Mouse (Mus musculus): ENCODE measurements around the gene Olfr33. TPM values are rescaled to one million over a fixed set of nuclear protein-coding genes. Genes with fewer than 3 reads are reported as not detected.

Olfr33 gene
- not detected for polyA plus RNA-seq (2015; fragmentation: Illumina TruSeq; extraction: RNeasy Lipid Tissue Mini Kit (QIAGEN cat#74804); ENCODE audit: insufficient read depth, low replicate concordance)

GRCm38 (mm10) chr7:102718970-102719369, at the start of gene Olfr33:
Gene Olfr33 (minus strand): TSS chr7:102719070.

DNA sequence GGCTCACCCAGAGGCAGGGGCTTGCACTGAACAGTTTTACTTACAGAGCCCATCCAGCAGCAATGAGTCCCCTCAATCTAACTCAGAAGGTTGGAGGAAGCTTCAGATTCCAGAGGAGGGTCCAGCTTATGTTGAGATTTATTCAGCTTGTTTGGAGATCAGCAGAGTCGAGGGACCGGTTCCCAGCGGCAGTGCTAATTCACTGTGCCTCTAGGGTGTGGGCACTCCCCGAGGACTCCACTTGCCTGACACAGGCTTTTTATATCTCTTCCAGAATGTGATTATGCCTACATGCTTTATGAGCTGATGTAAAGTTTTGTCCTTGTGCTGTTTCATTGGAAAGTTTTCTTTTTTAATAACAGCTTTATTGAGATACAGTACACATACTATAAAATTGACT, 40.4 kb upstream of the Olfr33 start, which contains the start of the genes Olfr560 and Olfr78:
Olfr560 (minus strand) TSS at position 101 of the 400 bp plus-strand sequence.
Olfr78 (minus strand) TSS at position 206 of the 400 bp plus-strand sequence.

GRCm38 (mm10) chr7:102727391-102727790, 8.5 kb upstream of the Olfr33 start, which contains the start of gene Olfr559:
Gene Olfr559 (minus strand): TSS chr7:102727491.

DNA sequence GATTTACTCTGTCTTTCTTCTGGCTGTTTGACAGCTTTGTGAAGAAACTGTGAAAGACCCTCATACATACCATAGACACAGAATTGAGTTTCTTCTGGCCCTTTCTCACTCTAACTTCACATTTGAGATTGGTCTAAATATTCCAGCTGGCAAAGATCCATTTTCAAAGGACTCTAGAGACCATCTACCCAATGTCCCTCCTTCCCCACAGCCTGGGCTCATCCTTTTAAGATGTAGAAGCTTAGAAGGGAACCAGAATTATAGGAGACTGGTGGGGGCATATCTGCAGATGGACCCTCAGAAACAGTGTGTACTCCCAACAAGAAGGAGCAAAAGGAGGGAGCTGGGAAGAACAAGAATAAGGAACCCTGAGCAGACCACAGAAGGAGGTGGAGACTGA, 17.0 kb downstream of the Olfr33 start, which contains the start of gene Olfr558:
Olfr558 (plus strand) TSS at position 301 of the 400 bp plus-strand sequence.

GRCm38 (mm10) chr7:102695358-102696125, 23.3 kb downstream of the Olfr33 start, which contains the start of gene Olfr557:
Gene Olfr557 (plus strand): TSS chr7:102695910.

GRCm38 (mm10) chr7:102686944-102687501, 31.8 kb downstream of the Olfr33 start, which contains the start of gene Trim68:
Gene Trim68 (minus strand): TSS chr7:102687327.

GRCm38 (mm10) chr7:102664599-102664998, 54.3 kb downstream of the Olfr33 start, which contains the start of gene Olfr556:
Gene Olfr556 (plus strand): TSS chr7:102664899.

Other genes with a start within 250 kb of the Olfr33 start
- not detected for gene Olfr543, start 237.4 kb downstream of the Olfr33 start, polyA plus RNA-seq (2015; fragmentation: Illumina TruSeq; extraction: RNeasy Lipid Tissue Mini Kit (QIAGEN cat#74804); ENCODE audit: insufficient read depth, low replicate concordance)
- not detected for gene Olfr544, start 230.8 kb downstream of the Olfr33 start, polyA plus RNA-seq (2015; fragmentation: Illumina TruSeq; extraction: RNeasy Lipid Tissue Mini Kit (QIAGEN cat#74804); ENCODE audit: insufficient read depth, low replicate concordance)
- gene Olfr545, start 219.5 kb downstream of the Olfr33 start, polyA plus RNA-seq (2015; fragmentation: Illumina TruSeq; extraction: RNeasy Lipid Tissue Mini Kit (QIAGEN cat#74804); ENCODE audit: insufficient read depth, low replicate concordance), result not detected
- gene Olfr547, start 184.3 kb downstream of the Olfr33 start, polyA plus RNA-seq (2015; fragmentation: Illumina TruSeq; extraction: RNeasy Lipid Tissue Mini Kit (QIAGEN cat#74804); ENCODE audit: insufficient read depth, low replicate concordance), result not detected
- gene Olfr548-ps1, start 178.2 kb downstream of the Olfr33 start, polyA plus RNA-seq (2015; fragmentation: Illumina TruSeq; extraction: RNeasy Lipid Tissue Mini Kit (QIAGEN cat#74804); ENCODE audit: insufficient read depth, low replicate concordance), result not detected
- not detected for gene Olfr549, start 169.2 kb downstream of the Olfr33 start, polyA plus RNA-seq (2015; fragmentation: Illumina TruSeq; extraction: RNeasy Lipid Tissue Mini Kit (QIAGEN cat#74804); ENCODE audit: insufficient read depth, low replicate concordance)
- gene Trim21, start 153.6 kb downstream of the Olfr33 start, polyA plus RNA-seq (2015; fragmentation: Illumina TruSeq; extraction: RNeasy Lipid Tissue Mini Kit (QIAGEN cat#74804); ENCODE audit: insufficient read depth, low replicate concordance), result 58.5 TPM
- gene Olfr550, start 147.6 kb downstream of the Olfr33 start, polyA plus RNA-seq (2015; fragmentation: Illumina TruSeq; extraction: RNeasy Lipid Tissue Mini Kit (QIAGEN cat#74804); ENCODE audit: insufficient read depth, low replicate concordance), result not detected
- gene Olfr551, start 127.2 kb downstream of the Olfr33 start, polyA plus RNA-seq (2015; fragmentation: Illumina TruSeq; extraction: RNeasy Lipid Tissue Mini Kit (QIAGEN cat#74804); ENCODE audit: insufficient read depth, low replicate concordance), result not detected
- gene Olfr552, start 121.3 kb downstream of the Olfr33 start, polyA plus RNA-seq (2015; fragmentation: Illumina TruSeq; extraction: RNeasy Lipid Tissue Mini Kit (QIAGEN cat#74804); ENCODE audit: insufficient read depth, low replicate concordance), result not detected
- not detected for gene Olfr553, start 100.9 kb downstream of the Olfr33 start, polyA plus RNA-seq (2015; fragmentation: Illumina TruSeq; extraction: RNeasy Lipid Tissue Mini Kit (QIAGEN cat#74804); ENCODE audit: insufficient read depth, low replicate concordance)
- not detected for gene Olfr554, start 80.6 kb downstream of the Olfr33 start, polyA plus RNA-seq (2015; fragmentation: Illumina TruSeq; extraction: RNeasy Lipid Tissue Mini Kit (QIAGEN cat#74804); ENCODE audit: insufficient read depth, low replicate concordance)
- not detected for gene Olfr555, start 60.2 kb downstream of the Olfr33 start, polyA plus RNA-seq (2015; fragmentation: Illumina TruSeq; extraction: RNeasy Lipid Tissue Mini Kit (QIAGEN cat#74804); ENCODE audit: insufficient read depth, low replicate concordance)
- gene Olfr556, start 54.2 kb downstream of the Olfr33 start, polyA plus RNA-seq (2015; fragmentation: Illumina TruSeq; extraction: RNeasy Lipid Tissue Mini Kit (QIAGEN cat#74804); ENCODE audit: insufficient read depth, low replicate concordance), result not detected
- gene Trim68, start 31.7 kb downstream of the Olfr33 start, polyA plus RNA-seq (2015; fragmentation: Illumina TruSeq; extraction: RNeasy Lipid Tissue Mini Kit (QIAGEN cat#74804); ENCODE audit: insufficient read depth, low replicate concordance), result 25.7 TPM
- not detected for gene Olfr557, start 23.2 kb downstream of the Olfr33 start, polyA plus RNA-seq (2015; fragmentation: Illumina TruSeq; extraction: RNeasy Lipid Tissue Mini Kit (QIAGEN cat#74804); ENCODE audit: insufficient read depth, low replicate concordance)
- gene Olfr558, start 16.9 kb downstream of the Olfr33 start, polyA plus RNA-seq (2015; fragmentation: Illumina TruSeq; extraction: RNeasy Lipid Tissue Mini Kit (QIAGEN cat#74804); ENCODE audit: insufficient read depth, low replicate concordance), result 0.52 TPM
- not detected for gene Olfr559, start 8.4 kb upstream of the Olfr33 start, polyA plus RNA-seq (2015; fragmentation: Illumina TruSeq; extraction: RNeasy Lipid Tissue Mini Kit (QIAGEN cat#74804); ENCODE audit: insufficient read depth, low replicate concordance)
- not detected for gene Olfr560, start 40.3 kb upstream of the Olfr33 start, polyA plus RNA-seq (2015; fragmentation: Illumina TruSeq; extraction: RNeasy Lipid Tissue Mini Kit (QIAGEN cat#74804); ENCODE audit: insufficient read depth, low replicate concordance)
- 0.35 TPM for gene Olfr78, start 40.4 kb upstream of the Olfr33 start, polyA plus RNA-seq (2015; fragmentation: Illumina TruSeq; extraction: RNeasy Lipid Tissue Mini Kit (QIAGEN cat#74804); ENCODE audit: insufficient read depth, low replicate concordance)
- not detected for gene Olfr561, start 52.2 kb upstream of the Olfr33 start, polyA plus RNA-seq (2015; fragmentation: Illumina TruSeq; extraction: RNeasy Lipid Tissue Mini Kit (QIAGEN cat#74804); ENCODE audit: insufficient read depth, low replicate concordance)
- not detected for gene Olfr564, start 84.4 kb upstream of the Olfr33 start, polyA plus RNA-seq (2015; fragmentation: Illumina TruSeq; extraction: RNeasy Lipid Tissue Mini Kit (QIAGEN cat#74804); ENCODE audit: insufficient read depth, low replicate concordance)
- not detected for gene Olfr566, start 139.7 kb upstream of the Olfr33 start, polyA plus RNA-seq (2015; fragmentation: Illumina TruSeq; extraction: RNeasy Lipid Tissue Mini Kit (QIAGEN cat#74804); ENCODE audit: insufficient read depth, low replicate concordance)
- gene Olfr568, start 158.1 kb upstream of the Olfr33 start, polyA plus RNA-seq (2015; fragmentation: Illumina TruSeq; extraction: RNeasy Lipid Tissue Mini Kit (QIAGEN cat#74804); ENCODE audit: insufficient read depth, low replicate concordance), result not detected
- gene Olfr569, start 171.8 kb upstream of the Olfr33 start, polyA plus RNA-seq (2015; fragmentation: Illumina TruSeq; extraction: RNeasy Lipid Tissue Mini Kit (QIAGEN cat#74804); ENCODE audit: insufficient read depth, low replicate concordance), result not detected
- not detected for gene Olfr570, start 175.5 kb upstream of the Olfr33 start, polyA plus RNA-seq (2015; fragmentation: Illumina TruSeq; extraction: RNeasy Lipid Tissue Mini Kit (QIAGEN cat#74804); ENCODE audit: insufficient read depth, low replicate concordance)
- gene Olfr571, start 198.5 kb upstream of the Olfr33 start, polyA plus RNA-seq (2015; fragmentation: Illumina TruSeq; extraction: RNeasy Lipid Tissue Mini Kit (QIAGEN cat#74804); ENCODE audit: insufficient read depth, low replicate concordance), result not detected
- gene Olfr572, start 205.3 kb upstream of the Olfr33 start, polyA plus RNA-seq (2015; fragmentation: Illumina TruSeq; extraction: RNeasy Lipid Tissue Mini Kit (QIAGEN cat#74804); ENCODE audit: insufficient read depth, low replicate concordance), result not detected
- not detected for gene Olfr573-ps1, start 223.5 kb upstream of the Olfr33 start, polyA plus RNA-seq (2015; fragmentation: Illumina TruSeq; extraction: RNeasy Lipid Tissue Mini Kit (QIAGEN cat#74804); ENCODE audit: insufficient read depth, low replicate concordance)
- not detected for gene Olfr574, start 229.4 kb upstream of the Olfr33 start, polyA plus RNA-seq (2015; fragmentation: Illumina TruSeq; extraction: RNeasy Lipid Tissue Mini Kit (QIAGEN cat#74804); ENCODE audit: insufficient read depth, low replicate concordance)
- not detected for gene Olfr575, start 239.7 kb upstream of the Olfr33 start, polyA plus RNA-seq (2015; fragmentation: Illumina TruSeq; extraction: RNeasy Lipid Tissue Mini Kit (QIAGEN cat#74804); ENCODE audit: insufficient read depth, low replicate concordance)
- not detected for gene Olfr576, start 243.6 kb upstream of the Olfr33 start, polyA plus RNA-seq (2015; fragmentation: Illumina TruSeq; extraction: RNeasy Lipid Tissue Mini Kit (QIAGEN cat#74804); ENCODE audit: insufficient read depth, low replicate concordance)